Mouse (Mus musculus) brain, embryonic 14.5 days (tissue): Measurements from ENCODE around the gene Plod1. TPM values are rescaled to one million over a fixed set of nuclear protein-coding genes. Genes with fewer than 3 reads are reported as not detected.

Experiments
- DNase-seq: peaks from one replicate; pipeline ENCODE4 v3.0.0-alpha.2; 2011; ENCODE audit warnings: low read depth
- CTCF ChIP-seq: fragments of 200-500 bp; IDR thresholded peaks from 2 replicates; pipeline ENCODE4 v1.5.1; 2012; ENCODE audit warnings: inconsistent platforms, mild to moderate bottlenecking, moderate library complexity, borderline replicate concordance; ENCODE audit not compliant: insufficient read depth, insufficient read length; ENCODE audit errors: extremely low read depth
- POLR2A ChIP-seq: fragments of 200-500 bp; IDR thresholded peaks from 2 replicates; pipeline ENCODE4 v1.6.1; 2012; ENCODE audit warnings: mild to moderate bottlenecking, inconsistent platforms, borderline replicate concordance; ENCODE audit not compliant: poor library complexity, insufficient read depth, insufficient read length, severe bottlenecking; ENCODE audit errors: extremely low read depth
- polyA plus RNA-seq: library from polyadenylated mRNA; depleted of rRNA; stranded (reverse); fragments of >200 nt; gene quantifications from 2 replicates; pipeline ENCODE4 v1.2.3, GENCODE M21; 2012

Plod1 gene
- polyA plus RNA-seq, 1 experiment = 25.3 TPM

DNA sequence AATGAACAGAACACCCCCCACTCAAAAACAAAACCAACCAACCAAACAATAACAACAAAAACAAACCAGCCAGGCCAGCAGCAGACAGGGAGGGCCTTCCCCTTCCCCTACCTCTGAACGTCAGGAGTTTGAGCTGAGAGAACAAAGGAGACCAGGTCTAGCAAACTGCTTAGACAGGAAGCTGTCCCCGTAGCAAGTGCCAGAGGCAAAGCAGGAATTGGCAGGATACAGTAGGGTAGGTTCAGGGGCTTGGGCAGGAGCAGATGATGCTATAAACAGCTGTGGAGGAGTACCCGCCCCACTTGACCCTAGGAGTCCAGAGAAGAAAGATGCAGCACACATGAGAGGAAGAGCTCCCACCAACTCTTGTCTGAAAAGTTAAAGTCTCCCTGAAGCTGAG, 2.4 kb downstream of the Plod1 start:
- TF ChIP-seq CTCF = no peak
- TF ChIP-seq POLR2A = no peak
- DNase-seq = no peak

DNA sequence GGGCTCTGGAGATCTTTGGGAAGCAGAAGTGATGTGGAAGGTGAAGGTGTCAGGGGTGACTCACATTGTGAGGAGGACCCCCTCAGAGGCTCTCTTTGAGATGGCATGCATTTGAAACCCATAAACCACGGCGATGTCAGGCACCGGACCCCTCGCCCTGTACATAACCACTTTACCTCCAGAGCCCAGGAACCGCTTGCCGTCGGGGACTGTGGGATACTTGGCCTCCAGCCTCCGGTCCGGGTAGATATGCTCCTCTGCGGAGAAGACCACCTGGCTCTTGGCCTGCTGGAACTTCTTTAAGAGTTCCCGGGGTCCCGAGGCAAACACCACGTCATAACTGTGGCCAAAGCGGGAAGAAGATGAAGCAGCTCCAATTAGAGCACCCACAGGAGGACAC, 5.6 kb downstream of the Plod1 start:
- no peak for DNase-seq
- TF ChIP-seq CTCF (no peak), POLR2A (no peak)

DNA sequence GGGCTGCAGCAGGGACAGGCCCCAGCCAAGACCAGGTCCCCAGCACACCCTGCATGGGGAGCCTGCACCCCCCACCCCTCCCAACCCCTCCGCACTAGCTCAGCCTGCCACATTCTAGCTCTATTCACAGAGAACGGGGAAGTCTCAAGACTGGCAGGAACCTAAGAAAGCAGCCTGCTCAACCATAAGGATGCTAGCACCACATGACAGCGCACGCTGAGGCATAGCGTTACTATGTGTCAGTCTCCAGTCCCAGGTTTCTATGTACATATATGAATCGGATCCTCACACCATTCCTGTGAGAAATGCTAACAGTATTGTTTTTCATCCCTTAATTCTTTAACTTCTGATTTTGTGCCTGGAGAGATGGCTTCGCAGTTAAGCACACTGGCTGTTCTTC, 8.0 kb downstream of the Plod1 start:
- peak; percentile 15 for DNase-seq

DNA sequence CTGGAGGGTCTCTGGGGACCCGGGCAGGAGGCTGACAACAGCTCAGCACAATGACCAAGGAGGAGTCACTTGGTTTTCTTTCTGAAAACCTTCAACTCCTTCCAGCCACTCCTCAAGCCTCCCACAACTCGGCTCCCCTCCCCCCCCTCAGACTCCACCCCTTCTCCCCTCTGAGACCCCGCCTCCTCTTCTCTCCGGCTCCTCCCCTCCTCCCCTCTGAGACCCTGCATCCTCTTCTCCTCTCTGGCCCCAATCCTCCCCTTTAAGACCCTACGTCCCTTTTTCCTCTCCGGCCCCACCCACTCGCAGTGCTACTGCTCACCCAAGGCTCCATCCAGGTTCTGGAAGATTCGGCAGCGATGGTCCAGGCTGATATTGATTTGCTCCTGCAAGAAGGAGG, 8.4 kb downstream of the Plod1 start:
- TF ChIP-seq POLR2A (no peak), CTCF (no peak)
- no peak for DNase-seq

More for the DNA sequence above, 8.0 kb downstream of the Plod1 start:
- TF ChIP-seq CTCF = no peak
- TF ChIP-seq POLR2A = no peak

DNA sequence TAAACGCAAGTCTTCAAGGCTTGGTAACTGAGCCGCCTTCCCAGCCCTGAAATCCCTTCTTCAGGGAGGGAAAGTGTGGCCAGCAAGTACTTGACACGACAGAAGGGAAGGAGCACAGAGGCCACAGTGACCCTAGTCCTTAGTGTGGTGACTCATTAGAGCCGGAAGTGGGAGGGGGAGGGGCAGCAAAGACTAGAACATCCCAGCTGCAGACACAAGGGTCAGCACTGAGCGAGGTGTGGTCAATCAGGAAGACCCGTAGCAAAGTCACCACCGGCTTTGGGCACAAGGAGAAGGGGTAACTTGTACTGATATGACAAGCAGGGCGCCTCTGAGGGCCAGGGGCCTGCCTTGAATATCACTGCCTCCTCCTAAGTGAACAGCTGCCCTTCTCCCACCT, 8.9 kb downstream of the Plod1 start:
- TF ChIP-seq CTCF (no peak), POLR2A (no peak)
- DNase-seq = no peak

DNA sequence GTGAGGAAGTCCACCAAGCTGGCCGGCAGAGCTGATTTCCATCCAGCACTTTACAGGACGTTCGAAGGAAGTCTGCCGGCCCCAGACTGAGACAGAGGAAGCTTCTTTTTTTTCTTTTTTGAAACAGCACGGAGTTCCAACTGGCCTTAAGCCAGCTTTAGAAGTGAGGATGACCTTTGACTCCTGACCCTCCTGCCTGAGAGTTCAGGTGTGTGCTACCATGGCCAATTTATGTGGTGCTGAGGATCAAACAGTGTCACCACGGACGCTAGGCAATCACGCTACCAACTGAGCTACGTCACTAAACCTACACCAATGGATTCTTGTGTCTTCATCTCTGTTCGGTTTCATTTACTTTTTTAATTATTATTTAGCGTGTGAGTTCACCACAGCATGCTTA, 14.2 kb downstream of the Plod1 start:
- DNase-seq = no peak
- TF ChIP-seq POLR2A = no peak
- no peak for TF ChIP-seq CTCF

DNA sequence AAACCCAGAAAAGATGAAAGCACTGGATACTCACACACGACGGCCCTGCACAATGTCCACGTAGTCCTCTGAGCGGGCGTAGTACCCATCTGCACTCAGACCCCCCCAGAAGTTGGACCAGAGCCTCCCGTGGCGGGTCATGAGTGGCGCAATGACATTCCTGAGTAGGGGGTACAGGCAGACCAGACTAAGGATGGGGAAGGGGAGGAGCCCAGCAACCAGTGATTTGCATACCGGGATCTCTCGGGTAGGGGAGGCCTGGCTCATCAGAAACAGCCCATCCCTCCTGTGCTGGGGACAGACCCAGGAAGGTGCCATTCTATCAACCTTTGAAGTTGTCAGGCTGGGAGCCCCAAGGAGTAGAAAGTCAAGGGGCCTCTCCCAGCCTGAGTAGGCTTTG, 15.6 kb downstream of the Plod1 start:
- TF ChIP-seq POLR2A (no peak), CTCF (no peak)
- no peak for DNase-seq

DNA sequence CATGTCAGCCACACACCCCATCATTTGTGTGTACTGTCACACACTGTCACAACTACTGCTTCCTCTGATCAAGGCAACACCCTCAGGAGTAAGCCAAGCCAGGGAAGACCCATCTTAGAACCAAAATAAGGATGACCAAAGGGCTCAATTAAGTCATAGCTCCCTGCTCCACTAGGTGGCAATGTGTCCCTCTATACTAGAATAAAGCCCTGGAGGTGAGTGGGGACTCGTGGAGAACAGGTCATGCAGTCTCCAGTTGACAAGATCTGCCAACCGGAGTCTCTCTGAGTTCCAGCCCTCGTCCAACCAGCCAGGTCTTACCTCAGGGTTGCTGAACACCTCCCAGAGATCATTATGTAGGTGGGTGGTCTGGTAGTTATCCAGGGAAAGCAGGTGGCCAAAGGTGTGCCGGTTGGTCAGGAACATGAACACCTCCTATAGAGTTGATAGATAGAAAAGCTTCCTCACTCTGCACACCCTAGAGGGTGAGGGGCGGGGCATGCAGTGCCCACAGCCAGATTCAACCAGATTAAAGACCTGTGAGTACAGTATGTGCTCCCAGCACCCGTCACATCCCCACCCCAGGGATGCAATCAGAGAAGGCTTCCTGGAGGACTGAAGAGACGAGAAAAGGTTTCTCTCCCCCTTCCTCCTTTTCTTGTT, 18.0 kb downstream of the Plod1 start:
- peak; percentile 45 for DNase-seq
- TF ChIP-seq CTCF (peak; percentile 56; the same call in 1 of the 2 replicates), POLR2A (no peak)

DNA sequence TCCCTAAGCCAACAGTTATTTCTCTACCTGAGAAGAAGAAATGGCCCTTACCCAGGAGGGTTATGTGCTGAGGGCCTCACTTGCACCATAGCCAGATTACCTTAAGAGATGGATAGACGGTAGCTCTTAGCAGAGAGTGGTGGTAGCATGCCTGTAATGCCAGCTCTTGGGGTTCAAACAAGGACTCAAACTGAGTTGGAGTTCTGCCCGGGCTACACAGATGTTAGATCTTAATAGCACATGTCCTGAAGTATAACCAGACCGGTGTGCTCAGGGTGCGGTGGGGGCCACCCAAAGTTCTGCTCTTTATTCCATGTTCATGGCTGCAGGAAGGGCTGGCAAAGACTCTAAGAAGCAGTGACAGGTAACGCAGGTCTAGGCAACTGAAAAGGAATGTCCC, 27.1 kb downstream of the Plod1 start:
- no peak for TF ChIP-seq POLR2A
- no peak for TF ChIP-seq CTCF
- DNase-seq = no peak

DNA sequence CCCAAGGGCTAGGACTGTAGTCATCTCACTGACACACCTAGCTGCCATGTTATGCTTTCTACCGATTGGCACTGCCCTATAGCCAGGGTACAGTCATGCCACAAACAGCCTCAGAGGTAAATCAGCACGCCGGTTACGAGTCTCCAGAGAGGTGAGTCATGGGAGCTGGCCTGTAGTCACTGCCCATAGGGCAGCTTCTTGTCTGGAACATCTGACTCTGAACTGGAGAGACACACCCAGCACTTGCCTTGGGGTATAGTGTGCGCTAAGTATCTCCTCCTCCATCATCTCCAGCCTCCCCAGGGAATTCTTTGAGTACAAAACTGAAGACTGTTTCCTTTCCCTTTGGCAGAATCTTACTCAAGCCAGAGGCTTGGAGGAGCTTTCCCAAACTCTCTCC, 30.3 kb downstream of the Plod1 start:
- TF ChIP-seq POLR2A (no peak), CTCF (no peak)
- DNase-seq = no peak

DNA sequence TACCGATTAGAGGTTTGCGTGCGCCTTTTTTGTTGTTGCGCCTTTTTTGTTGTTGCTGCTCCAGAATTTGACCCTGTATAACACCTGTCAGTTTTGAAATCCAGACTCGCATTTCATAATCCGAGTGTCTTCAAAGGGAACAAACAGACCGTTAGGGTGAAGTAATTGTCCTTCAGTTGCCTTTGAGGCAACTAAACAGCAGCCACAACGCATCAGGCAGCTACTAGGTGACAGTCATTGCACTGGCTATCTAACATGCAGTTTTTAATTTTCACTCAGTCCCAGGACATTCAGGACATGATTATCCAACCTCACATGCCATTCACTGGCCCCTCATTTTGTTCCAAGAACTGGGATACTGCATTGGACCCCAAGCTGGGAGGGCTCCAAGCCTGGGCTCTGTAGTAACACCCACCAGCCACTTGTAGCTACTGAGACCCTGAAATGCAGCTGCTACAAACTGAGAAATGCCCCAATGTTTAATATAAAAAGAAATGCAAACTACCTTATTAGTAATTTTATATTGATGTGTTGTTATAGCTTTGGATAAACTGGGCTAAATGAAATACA, 31.4 kb downstream of the Plod1 start:
- no peak for DNase-seq
- peak; percentile 42; the same call in 1 of the 2 replicates for TF ChIP-seq POLR2A
- no peak for TF ChIP-seq CTCF

DNA sequence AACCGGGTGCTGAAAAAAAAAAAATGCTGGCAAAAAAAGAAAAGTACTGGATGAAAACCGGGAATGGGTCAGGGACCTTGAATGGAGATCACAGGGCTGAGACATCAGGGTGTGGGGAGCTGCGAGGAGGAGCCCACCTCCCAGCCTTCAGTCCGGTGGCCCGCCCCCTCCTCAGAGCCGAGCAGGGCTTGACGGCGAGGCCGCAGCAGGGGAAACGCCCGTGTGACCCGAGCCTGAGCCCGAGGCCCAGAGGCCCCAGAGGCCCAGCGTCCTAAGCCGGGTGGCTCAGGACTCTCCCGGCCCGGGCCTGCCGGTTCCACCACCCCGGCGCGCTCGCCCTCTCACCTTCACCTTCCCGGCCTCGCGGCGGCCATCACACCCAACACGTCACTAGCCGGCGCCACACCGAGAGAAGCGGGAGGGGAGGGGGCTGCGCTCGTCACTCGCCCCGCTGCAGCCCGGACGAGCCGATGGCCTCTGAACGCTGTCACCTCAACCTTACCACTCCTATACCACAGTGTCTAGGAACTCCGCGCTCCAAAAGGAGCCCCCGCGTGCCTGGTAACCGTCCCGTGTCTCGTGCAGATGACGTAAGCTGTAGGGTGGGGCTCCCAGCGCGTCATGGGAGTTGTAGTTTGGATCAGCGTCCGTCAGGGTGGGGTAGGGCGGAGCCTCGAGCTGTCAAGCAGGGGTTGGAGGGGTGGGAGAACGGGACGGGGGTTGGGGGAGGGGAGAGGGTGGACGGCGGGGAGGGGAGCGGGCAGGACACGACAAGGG, 32.1 kb downstream of the Plod1 start, which contains the start of gene Mfn2:
Gene Mfn2 (minus strand): TSS at position 392 of the 777 bp plus-strand sequence.
- DNase-seq = peak; percentile 97

DNA sequence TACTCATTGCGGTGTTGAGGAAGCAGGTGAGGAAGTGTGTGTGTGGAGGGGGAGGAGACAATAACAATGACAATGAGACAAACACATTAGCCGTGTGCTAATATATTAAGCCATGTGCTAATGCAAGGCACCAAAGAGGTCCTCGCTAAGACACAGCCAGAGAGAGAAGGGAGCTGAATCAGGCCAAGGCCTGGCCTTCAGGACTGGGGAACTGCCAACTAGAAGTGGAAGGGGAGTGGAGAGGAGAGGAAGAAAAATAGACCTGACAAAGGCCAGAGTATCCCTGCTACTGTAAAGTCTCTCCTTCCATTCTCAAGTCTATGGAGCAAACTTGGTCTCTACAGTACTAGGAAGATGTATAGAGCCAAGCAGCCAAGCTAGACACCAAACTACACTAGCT, 33.0 kb downstream of the Plod1 start:
- no peak for DNase-seq
- TF ChIP-seq CTCF = no peak
- no peak for TF ChIP-seq POLR2A

More for the DNA sequence above, 32.1 kb downstream of the Plod1 start, which contains the start of gene Mfn2:
- peak; percentile 51; the same call in 1 of the 2 replicates for TF ChIP-seq POLR2A
- TF ChIP-seq CTCF = no peak
